Mouse (Mus musculus) hindbrain, embryonic 15.5 days (tissue): ENCODE results near the gene Exosc10. TPM values are rescaled to one million over a fixed set of nuclear protein-coding genes. Genes with fewer than 3 reads are reported as not detected.

Experiments
- ATAC-seq: fragments of 200-750 bp; cut with Nextera tagmentation; 2 replicates; pipeline ENCODE4 v1.8.0; 2017; ENCODE audit warnings: low read depth, moderate number of reproducible peaks, moderate TSS enrichment; ENCODE audit not compliant: low FRiP score
- H3K27ac ChIP-seq: fragments of 300-500 bp; sonication (generic); replicated peaks from 2 replicates; pipeline ENCODE4 v1.5.1; 2015; ENCODE audit warnings: mild to moderate bottlenecking, inconsistent platforms
- H3K27me3 ChIP-seq: fragments of 300-500 bp; sonication (generic); 2 replicates; pipeline ENCODE4 v1.6.1; 2015; ENCODE audit warnings: control low read depth, inconsistent platforms
- H3K36me3 ChIP-seq: fragments of 300-500 bp; sonication (generic); 2 replicates; pipeline ENCODE4 v1.6.1; 2015; ENCODE audit warnings: control low read depth, inconsistent platforms
- H3K4me1 ChIP-seq: fragments of 300-500 bp; sonication (generic); replicated peaks from 2 replicates; pipeline ENCODE4 v1.6.1; 2015; ENCODE audit warnings: control low read depth, inconsistent platforms
- H3K4me2 ChIP-seq: fragments of 300-500 bp; sonication (generic); 2 replicates; pipeline ENCODE4 v1.6.1; 2015; ENCODE audit warnings: moderate library complexity, mild to moderate bottlenecking, inconsistent platforms
- H3K4me3 ChIP-seq: fragments of 300-500 bp; sonication (generic); 2 replicates; pipeline ENCODE4 v1.5.1; 2015; ENCODE audit warnings: mild to moderate bottlenecking, inconsistent platforms
- H3K9ac ChIP-seq: fragments of 300-500 bp; sonication (generic); 2 replicates; pipeline ENCODE4 v1.6.1; 2015; ENCODE audit warnings: inconsistent platforms
- H3K9me3 ChIP-seq: fragments of 300-500 bp; sonication (generic); 2 replicates; pipeline ENCODE4 v1.6.1; 2016; ENCODE audit warnings: control low read depth, inconsistent platforms
- WGBS: fragments of 180-500 bp; shearing (Covaris S2); methylation state at CpG from one replicate; pipeline ENCODE4 v1.1.7; 2015; 5-methylcytosine and 5-hydroxymethylcytosine counted together
- polyA plus RNA-seq: library from polyadenylated mRNA; unstranded; fragments of >200 nt; fragmentation: Nextera tagmentation; extraction: Ambion mirVana; gene quantifications from 2 replicates; pipeline ENCODE4 v1.2.1, GENCODE M21; 2015

Gene Exosc10
- polyA plus RNA-seq = 88.5 and 91.7 TPM in 2 replicates

GRCm38 (mm10) chr4:148558297-148559000 is at the start of gene Exosc10:
Gene Exosc10, plus strand, starts transcription at chr4:148558429.
- H3K27me3 ChIP-seq = no peaks in the 10 kb centered on the region
- H3K9ac ChIP-seq = peak within 1 kb of the TSS; percentile 90
- peaks cover 13% of the 10 kb centered on the region for H3K4me1 ChIP-seq
- under 1% methylated on average over 61 of the region's 63 CpGs for WGBS
- H3K4me2 ChIP-seq = peak within 1 kb of the TSS; percentile 56
- peak within 1 kb of the TSS; percentile 98 for H3K27ac ChIP-seq
- H3K4me3 ChIP-seq = peak within 1 kb of the TSS; percentile 76
- no peaks in the 10 kb centered on the region for H3K9me3 ChIP-seq
- ATAC-seq = peak; percentile 97
- H3K36me3 ChIP-seq = peaks cover 66% of the 10 kb centered on the region

GRCm38 (mm10) chr4:148509450-148510084 is 48.7 kb upstream of the Exosc10 start:
- peaks cover 30% of the 10 kb centered on the region for H3K36me3 ChIP-seq
- no peak for ATAC-seq
- no peak overlapping the region for H3K4me2 ChIP-seq
- H3K27ac ChIP-seq = no peak overlapping the region
- H3K9ac ChIP-seq = no peak overlapping the region
- no peak overlapping the region for H3K4me3 ChIP-seq
- H3K4me1 ChIP-seq = peaks cover 4% of the 10 kb centered on the region
- 95% methylated on average over 8 of the region's 8 CpGs for WGBS
- no peaks in the 10 kb centered on the region for H3K9me3 ChIP-seq
- no peaks in the 10 kb centered on the region for H3K27me3 ChIP-seq

GRCm38 (mm10) chr4:148510691-148511090 is 47.5 kb upstream of the Exosc10 start:
- no peak overlapping the region for H3K9ac ChIP-seq
- H3K27ac ChIP-seq = no peak overlapping the region
- no peak for ATAC-seq
- peaks cover 40% of the 10 kb centered on the region for H3K36me3 ChIP-seq
- no peaks in the 10 kb centered on the region for H3K9me3 ChIP-seq
- no peak overlapping the region for H3K4me2 ChIP-seq
- H3K27me3 ChIP-seq = no peaks in the 10 kb centered on the region
- no peaks in the 10 kb centered on the region for H3K4me1 ChIP-seq
- no peak overlapping the region for H3K4me3 ChIP-seq
- WGBS = 86% methylated on average over 4 of the region's 4 CpGs

- no peaks in the 10 kb centered on the region for H3K4me1 ChIP-seq
- no peaks in the 10 kb centered on the region for H3K27me3 ChIP-seq
- H3K27ac ChIP-seq = no peak overlapping the region
- no peak overlapping the region for H3K4me2 ChIP-seq
- no peaks in the 10 kb centered on the region for H3K9me3 ChIP-seq
- no peak for ATAC-seq
- H3K9ac ChIP-seq = no peak overlapping the region
- no peak overlapping the region for H3K4me3 ChIP-seq
- 96% methylated on average over 4 of the region's 4 CpGs for WGBS
- H3K36me3 ChIP-seq = peaks cover 38% of the 10 kb centered on the region
Measured at GRCm38 (mm10) chr4:148511334-148511733, 46.9 kb upstream of the Exosc10 start.

- no peaks in the 10 kb centered on the region for H3K9me3 ChIP-seq
- H3K4me1 ChIP-seq = peaks cover 8% of the 10 kb centered on the region
- H3K9ac ChIP-seq = no peak overlapping the region
- H3K4me3 ChIP-seq = no peak overlapping the region
- 60% methylated on average over 6 of the region's 6 CpGs for WGBS
- H3K36me3 ChIP-seq = peaks cover 45% of the 10 kb centered on the region
- H3K27ac ChIP-seq = peak overlapping the region; percentile 16; the same call in 1 of the 2 replicates
- no peak for ATAC-seq
- no peak overlapping the region for H3K4me2 ChIP-seq
- no peaks in the 10 kb centered on the region for H3K27me3 ChIP-seq
Measured at GRCm38 (mm10) chr4:148513021-148513559, 45.1 kb upstream of the Exosc10 start.

GRCm38 (mm10) chr4:148515313-148515712 is 42.9 kb upstream of the Exosc10 start:
- Histone ChIP-seq H3K27ac (no peak overlapping the region), H3K27me3 (no peaks in the 10 kb centered on the region), H3K4me2 (no peak overlapping the region), H3K9ac (no peak overlapping the region), H3K4me1 (peaks cover 15% of the 10 kb centered on the region), H3K4me3 (no peak overlapping the region), H3K9me3 (no peaks in the 10 kb centered on the region), H3K36me3 (peaks cover 46% of the 10 kb centered on the region)
- ATAC-seq = no peak
- 92% methylated on average over 2 of the region's 2 CpGs for WGBS

GRCm38 (mm10) chr4:148517809-148518208 is 40.4 kb upstream of the Exosc10 start:
- no peak; the same call in 1 of the 2 replicates for ATAC-seq
- no peak overlapping the region for H3K9ac ChIP-seq

GRCm38 (mm10) chr4:148518235-148518795 is 39.9 kb upstream of the Exosc10 start:
- H3K4me1 ChIP-seq = peaks cover 15% of the 10 kb centered on the region
- peaks cover 57% of the 10 kb centered on the region for H3K36me3 ChIP-seq
- peak; percentile 57 for ATAC-seq
- H3K9ac ChIP-seq = no peak overlapping the region
- no peaks in the 10 kb centered on the region for H3K27me3 ChIP-seq
- H3K4me2 ChIP-seq = no peak overlapping the region
- H3K9me3 ChIP-seq = no peaks in the 10 kb centered on the region
- peak overlapping the region; percentile 49; the same call in 1 of the 2 replicates for H3K27ac ChIP-seq
- WGBS = 22% methylated on average over 5 of the region's 5 CpGs
- H3K4me3 ChIP-seq = no peak overlapping the region

More at GRCm38 (mm10) chr4:148517809-148518208, 40.4 kb upstream of the Exosc10 start:
- Histone ChIP-seq H3K9me3 (no peaks in the 10 kb centered on the region), H3K4me2 (no peak overlapping the region), H3K4me3 (no peak overlapping the region), H3K27ac (0 out of 2 replicates have a peak overlapping the region, but pooled peaks have one; percentile 49), H3K36me3 (peaks cover 60% of the 10 kb centered on the region), H3K27me3 (no peaks in the 10 kb centered on the region), H3K4me1 (peaks cover 15% of the 10 kb centered on the region)
- 51% methylated on average over 4 of the region's 4 CpGs for WGBS

- no peaks in the 10 kb centered on the region for H3K27me3 ChIP-seq
- H3K4me3 ChIP-seq = no peak overlapping the region
- peaks cover 64% of the 10 kb centered on the region for H3K36me3 ChIP-seq
- H3K4me1 ChIP-seq = peaks cover 3% of the 10 kb centered on the region; the same call in 1 of the 2 replicates
- WGBS = 77% methylated on average over 7 of the region's 7 CpGs
- no peak overlapping the region for H3K9ac ChIP-seq
- no peak overlapping the region for H3K4me2 ChIP-seq
- H3K9me3 ChIP-seq = no peaks in the 10 kb centered on the region
- H3K27ac ChIP-seq = peak overlapping the region; percentile 63
- no peak for ATAC-seq
Measured at GRCm38 (mm10) chr4:148523538-148523937, 34.7 kb upstream of the Exosc10 start.

GRCm38 (mm10) chr4:148527158-148527910 is 30.9 kb upstream of the Exosc10 start:
- H3K4me3 ChIP-seq = no peak overlapping the region
- H3K27me3 ChIP-seq = no peaks in the 10 kb centered on the region
- no peak for ATAC-seq
- H3K9ac ChIP-seq = no peak overlapping the region
- H3K36me3 ChIP-seq = peaks cover 74% of the 10 kb centered on the region
- no peaks in the 10 kb centered on the region for H3K9me3 ChIP-seq
- H3K4me2 ChIP-seq = no peak overlapping the region
- no peaks in the 10 kb centered on the region for H3K4me1 ChIP-seq
- H3K27ac ChIP-seq = no peak overlapping the region
- WGBS = 89% methylated on average over 10 of the region's 10 CpGs

- H3K4me2 ChIP-seq = no peak overlapping the region
- no peaks in the 10 kb centered on the region for H3K27me3 ChIP-seq
- 0 out of 2 replicates have a peak, but pooled peaks cover 4% of the 10 kb centered on the region for H3K4me1 ChIP-seq
- H3K27ac ChIP-seq = no peak overlapping the region
- H3K9ac ChIP-seq = no peak overlapping the region
- no peak for ATAC-seq
- H3K9me3 ChIP-seq = no peaks in the 10 kb centered on the region
- WGBS = 96% methylated on average over 5 of the region's 5 CpGs
- no peak overlapping the region for H3K4me3 ChIP-seq
- H3K36me3 ChIP-seq = peaks cover 90% of the 10 kb centered on the region
Measured at GRCm38 (mm10) chr4:148530351-148530750, 27.9 kb upstream of the Exosc10 start.
